Mouse (Mus musculus) ES-Bruce4 (cell line): Measurements from ENCODE around the gene Bpifc.

Experiments used
- CTCF ChIP-seq: IDR thresholded peaks from one replicate; pipeline ENCODE4 v1.8.1; 2011; ENCODE audit warnings: low read depth, low read length
- EP300 ChIP-seq: IDR thresholded peaks from 2 replicates; pipeline ENCODE4 v1.6.1; 2011; ENCODE audit warnings: low read depth, low read length; ENCODE audit not compliant: insufficient read depth
- POLR2A ChIP-seq: IDR thresholded peaks from one replicate; pipeline ENCODE4 v1.8.1; 2011; ENCODE audit warnings: low read length; ENCODE audit not compliant: insufficient read depth

- no peak for TF ChIP-seq POLR2A
- no peak for TF ChIP-seq CTCF
- no peak for TF ChIP-seq EP300
These were observed 81.7 kb downstream of the Bpifc start for GRCm38 (mm10) chr10:85929962-85930361.
